Mouse (Mus musculus) lung, postnatal 0 days (tissue): ENCODE measurements around the gene Gm28729.

Experiments
- CTCF ChIP-seq: IDR thresholded peaks from 2 replicates; pipeline ENCODE4 v1.5.1; 2016; ENCODE audit warnings: antibody characterized with exemption, mild to moderate bottlenecking
- EP300 ChIP-seq: IDR thresholded peaks from 2 replicates; pipeline ENCODE4 v1.6.1; 2016; ENCODE audit warnings: antibody characterized with exemption, mild to moderate bottlenecking, control low read depth

GRCm38 (mm10) chr9:96436901-96437804, 87.9 kb downstream of the Gm28729 start:
- TF ChIP-seq CTCF (no peak), EP300 (no peak)
